Mouse (Mus musculus) G1E (cell line): ENCODE data around the gene Pcx.

Experiments used
- CTCF ChIP-seq: IDR thresholded peaks from 2 replicates; pipeline ENCODE4 v1.5.1; 2012; ENCODE audit warnings: low read depth, low read length, inconsistent platforms, mixed read lengths
- GATA1 ChIP-seq: IDR thresholded peaks from 2 replicates; pipeline ENCODE4 v1.6.1; 2012; ENCODE audit warnings: borderline replicate concordance, low read length, inconsistent platforms, mixed read lengths
- GATA2 ChIP-seq: IDR thresholded peaks from 2 replicates; pipeline ENCODE4 v1.6.1; 2012; ENCODE audit warnings: low read depth, low read length, inconsistent platforms, borderline replicate concordance
- POLR2AphosphoS5 ChIP-seq: IDR thresholded peaks from 2 replicates; pipeline ENCODE4 v1.6.1; 2012; ENCODE audit warnings: low read depth, low read length, inconsistent platforms; ENCODE audit not compliant: insufficient replicate concordance
- TAL1 ChIP-seq: conservative IDR thresholded peaks from 2 replicates; pipeline ENCODE4 v1.6.1; 2012; ENCODE audit warnings: low read depth, low read length, inconsistent platforms, mixed read lengths

GRCm38 (mm10) chr19:4535922-4536321 lies 25.6 kb downstream of the Pcx start:
- TF ChIP-seq CTCF (no peak), GATA1 (no peak), POLR2AphosphoS5 (no peak), TAL1 (no peak), GATA2 (no peak)
